Mouse (Mus musculus): ENCODE results near the gene Olfr985.

DNA sequence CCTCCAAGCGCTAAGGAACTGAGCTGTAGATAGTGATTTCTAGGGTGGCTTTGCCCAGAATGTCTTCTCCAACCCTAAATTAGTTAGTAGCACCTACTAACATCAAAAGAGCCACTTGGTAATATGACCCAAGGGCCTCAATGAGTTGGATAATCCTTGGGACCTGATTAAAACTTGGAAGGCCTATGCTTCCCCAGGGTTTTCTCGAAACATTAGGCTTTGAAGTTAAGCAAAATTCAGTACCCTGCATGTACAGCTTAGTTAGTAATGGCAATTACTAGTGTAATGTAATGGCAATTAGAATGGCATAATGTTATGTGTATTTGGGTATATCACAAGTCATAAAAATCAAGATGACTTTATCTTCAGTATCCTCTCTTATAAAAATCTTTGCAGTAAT is 36.5 kb downstream of the Olfr985 start, which contains the start of gene Olfr983:
- no peak for TF ChIP-seq POLR2A (IDR thresholded peaks at IDR 0.05; ENCODE audit: insufficient read depth, low read depth, low read length)
- no peak for TF ChIP-seq CTCF (IDR thresholded peaks at IDR 0.05; ENCODE audit: insufficient read depth, low read depth, low read length)

Measured in olfactory bulb, adult 2 months (tissue).